Mouse (Mus musculus): Measurements from ENCODE around the gene Foxj3. TPM values are rescaled to one million over a fixed set of nuclear protein-coding genes. Genes with fewer than 3 reads are reported as not detected.

The Foxj3 gene
- total RNA-seq, 2 experiments from 2014 or later = 69.6 to 72.2 TPM

DNA sequence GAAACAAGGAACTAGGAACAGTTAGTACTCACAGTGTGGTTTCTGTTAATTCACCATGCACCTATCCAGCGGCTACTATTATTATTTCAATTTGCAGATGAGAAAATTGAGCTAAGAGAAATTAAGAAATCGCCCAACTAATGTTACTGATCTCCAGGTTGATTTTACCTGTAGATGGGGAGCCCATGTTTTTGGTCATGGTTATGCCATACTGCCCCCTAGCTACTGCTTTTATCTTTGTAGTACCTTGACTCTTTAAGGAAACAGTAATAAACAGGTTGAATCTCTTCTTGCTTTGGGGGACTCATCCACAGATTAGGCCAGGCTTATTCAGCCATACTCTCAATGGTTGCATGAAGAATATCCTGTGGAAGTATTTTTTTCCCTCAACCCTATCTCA is 5.0 kb upstream of the Foxj3 start:
- TF ChIP-seq CTCF (IDR thresholded peaks at IDR 0.05) = peak; percentile 58
- no peak overlapping the region for H3K27ac ChIP-seq
- H3K4me3 ChIP-seq = no peak overlapping the region
- intact Hi-C loops (cut with DNase I) = loop anchor here (10.0 kb wide), 1 partner anchor 237 kb away; the partner anchor contains the start of gene Ybx1
- DNase-seq (ENCODE audit: extremely low spot score in 1 of 2, low spot score in 2 of 2) = no peak

DNA sequence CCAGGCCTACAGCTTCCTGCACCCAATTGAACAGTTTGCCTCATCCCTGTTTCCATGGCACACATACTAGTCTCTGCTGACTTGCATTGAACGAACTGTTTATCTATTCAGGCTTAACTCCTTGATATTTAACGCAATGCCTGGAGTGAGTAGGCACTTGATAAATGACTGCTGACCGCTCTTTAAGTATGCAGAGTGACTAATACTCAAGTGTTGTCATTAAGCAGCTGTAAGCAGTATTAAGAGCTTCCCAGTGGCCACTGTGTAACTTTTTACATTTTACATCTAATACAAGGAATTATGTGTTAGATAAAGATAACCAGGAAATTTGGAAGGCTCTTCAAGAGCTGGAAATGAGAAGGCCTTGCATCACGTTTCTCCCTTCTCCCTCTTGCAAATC is 1.7 kb upstream of the Foxj3 start:
- Histone ChIP-seq H3K4me3 (no peak overlapping the region), H3K27ac (no peak overlapping the region)
- intact Hi-C loops (cut with DNase I) = loop anchor here (5.0 to 10.0 kb wide), 2 partner anchors 240 to 293 kb away; partner anchors contain the start of gene Ybx1
- DNase-seq (ENCODE audit: extremely low spot score in 1 of 2, low spot score in 2 of 2) = no peak
- TF ChIP-seq CTCF (IDR thresholded peaks at IDR 0.05) = no peak

DNA sequence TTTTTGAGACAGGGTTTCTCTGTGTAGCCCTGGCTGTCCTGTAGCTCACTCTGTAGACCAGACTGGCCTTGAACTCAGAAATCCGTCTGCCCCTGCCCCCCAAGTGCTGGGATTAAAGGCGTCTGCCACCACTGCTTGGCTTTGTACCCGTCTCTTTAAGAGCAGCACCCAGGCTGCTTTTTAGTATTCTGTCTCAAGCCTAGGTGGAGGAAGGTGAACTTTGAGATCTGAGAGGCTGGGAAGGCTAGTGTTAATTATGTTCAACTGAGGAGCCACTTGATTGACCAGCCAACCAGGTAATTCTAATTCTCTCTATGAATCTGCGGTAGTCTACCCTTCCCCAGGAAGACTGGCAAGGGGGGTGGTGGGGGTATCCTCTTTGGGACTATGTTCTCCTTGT is 632 bp downstream of the Foxj3 start:
- no peak for TF ChIP-seq CTCF (IDR thresholded peaks at IDR 0.05)
- Histone ChIP-seq H3K4me3 (no peak overlapping the region), H3K27ac (no peak overlapping the region)
- DNase-seq (ENCODE audit: extremely low spot score in 1 of 2, low spot score in 2 of 2) = no peak
- intact Hi-C loops (cut with DNase I) = loop anchor here (5.0 to 10.0 kb wide), 2 partner anchors 243 to 295 kb away; partner anchors contain the start of gene Ybx1

DNA sequence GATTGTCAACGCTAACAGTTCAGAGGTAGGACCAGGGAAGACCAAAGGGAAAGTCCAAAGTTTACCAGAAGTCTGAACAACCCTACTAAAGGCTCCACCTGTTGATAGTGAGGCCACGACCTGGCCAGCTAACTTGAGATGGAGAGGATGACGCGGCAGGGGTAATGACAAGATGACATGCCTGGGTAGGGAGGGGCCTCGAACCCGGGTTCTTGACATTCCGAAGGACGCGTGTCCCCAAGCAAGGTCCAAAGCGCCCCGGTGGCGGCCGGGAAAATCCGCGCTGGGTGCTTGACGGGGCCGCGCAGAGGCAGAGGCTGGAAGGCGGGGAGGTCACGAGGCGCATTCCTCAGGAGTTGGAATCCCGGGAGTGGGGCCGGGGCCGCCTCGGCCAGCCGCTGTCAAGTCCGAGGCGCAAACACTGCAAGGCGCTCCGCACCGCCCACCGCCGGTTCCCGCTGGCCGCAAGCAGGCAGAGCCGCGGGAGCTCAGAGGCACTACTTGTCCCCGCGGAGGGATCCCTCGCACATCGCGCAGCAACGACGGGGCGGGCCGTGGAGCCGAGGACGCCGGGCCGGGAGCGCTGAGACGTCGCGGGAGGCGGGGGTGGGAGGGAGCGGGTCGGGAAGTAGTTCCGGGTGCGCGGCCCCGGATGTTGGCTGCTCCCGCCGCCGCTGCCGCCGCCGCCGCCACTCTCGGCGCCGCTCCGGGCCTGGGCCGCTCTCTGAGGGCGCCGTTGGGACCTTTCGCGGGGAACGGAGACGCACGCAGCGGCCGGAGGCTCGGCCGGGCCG is 2.4 kb downstream of the Foxj3 start, which contains the start of gene Frg2f1:
Frg2f1 (minus strand) TSS at position 499 of the 794 bp plus-strand sequence.
- Histone ChIP-seq H3K4me3 (peak within 1 kb of the TSS; percentile 93), H3K27ac (peak within 1 kb of the TSS; percentile 99)
- intact Hi-C loops (cut with DNase I) = loop anchor here (2.0 to 10.0 kb wide), 5 partner anchors 46 to 297 kb away; partner anchors contain the start of genes Ppcs, Rimkla, Ybx1 and Zmynd12
- no peak for TF ChIP-seq CTCF (IDR thresholded peaks at IDR 0.05)
- DNase-seq (ENCODE audit: extremely low spot score in 1 of 2, low spot score in 2 of 2) = peak; percentile 95 to 97

DNA sequence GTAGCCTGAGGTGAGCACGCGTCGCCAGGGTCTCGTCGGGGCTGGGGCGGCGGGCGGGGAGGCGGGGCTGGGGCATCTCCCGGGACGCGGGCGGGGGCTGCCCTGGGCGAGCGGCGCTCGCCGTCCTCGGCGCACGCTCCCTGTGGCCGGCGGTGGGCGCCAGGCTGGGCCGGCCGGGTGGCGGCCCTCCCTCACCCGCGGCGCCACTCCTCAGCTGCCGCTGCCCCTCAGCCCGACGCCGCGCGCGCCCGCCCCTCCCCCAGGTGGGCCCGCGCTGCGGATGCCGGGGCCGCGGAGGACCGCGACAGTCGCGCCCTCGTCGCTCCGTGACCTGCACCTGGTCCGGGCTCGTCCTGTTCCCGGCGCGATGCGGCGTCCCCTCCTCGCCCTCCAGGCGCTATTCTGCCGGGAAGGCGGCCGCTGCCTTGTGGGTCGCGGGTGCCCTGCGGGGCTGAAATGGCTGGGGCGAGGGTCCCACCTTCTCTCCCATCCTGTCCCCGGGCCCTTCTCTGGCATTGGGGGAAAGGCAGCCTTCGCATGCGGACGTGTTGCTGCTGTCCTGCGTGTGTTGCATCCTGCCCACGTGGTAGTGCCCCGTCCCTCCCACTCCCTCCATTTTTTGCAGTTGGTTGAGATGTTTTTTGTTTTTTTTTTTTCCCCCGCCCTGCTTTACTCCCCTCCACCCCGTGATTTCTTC is 3.2 kb downstream of the Foxj3 start:
- DNase-seq (ENCODE audit: extremely low spot score in 1 of 2, low spot score in 2 of 2) = peak; percentile 31 to 50
- H3K27ac ChIP-seq = peak overlapping the region; percentile 99
- H3K4me3 ChIP-seq = peak overlapping the region; percentile 93
- no peak for TF ChIP-seq CTCF (IDR thresholded peaks at IDR 0.05)
- intact Hi-C loops (cut with DNase I) = loop anchor here (2.0 to 10.0 kb wide), 5 partner anchors 47 to 298 kb away; partner anchors contain the start of genes Ppcs, Rimkla, Ybx1 and Zmynd12

DNA sequence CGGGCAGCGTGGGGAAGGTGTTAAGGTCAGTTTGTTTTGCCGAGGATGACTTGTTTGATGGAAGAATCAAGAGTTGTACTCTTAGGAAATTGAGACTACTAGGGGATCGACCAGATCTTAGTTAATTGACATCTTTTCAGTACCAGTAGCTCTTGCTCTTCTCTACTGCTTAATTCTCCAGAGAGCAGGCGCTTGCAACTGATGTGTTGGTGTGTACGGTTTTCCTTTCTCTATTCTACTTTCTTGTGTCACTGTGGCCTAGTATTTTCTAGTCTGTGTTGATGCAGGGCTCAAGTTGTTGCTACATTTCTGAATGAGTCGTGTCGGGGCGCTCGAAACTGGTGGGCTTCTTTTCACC is 3.7 kb downstream of the Foxj3 start:
- TF ChIP-seq CTCF (IDR thresholded peaks at IDR 0.05) = no peak
- Histone ChIP-seq H3K4me3 (peak overlapping the region; percentile 93), H3K27ac (peak overlapping the region; percentile 91)
- DNase-seq (ENCODE audit: extremely low spot score in 1 of 2, low spot score in 2 of 2) = no peak
- intact Hi-C loops (cut with DNase I) = no loop called here

DNA sequence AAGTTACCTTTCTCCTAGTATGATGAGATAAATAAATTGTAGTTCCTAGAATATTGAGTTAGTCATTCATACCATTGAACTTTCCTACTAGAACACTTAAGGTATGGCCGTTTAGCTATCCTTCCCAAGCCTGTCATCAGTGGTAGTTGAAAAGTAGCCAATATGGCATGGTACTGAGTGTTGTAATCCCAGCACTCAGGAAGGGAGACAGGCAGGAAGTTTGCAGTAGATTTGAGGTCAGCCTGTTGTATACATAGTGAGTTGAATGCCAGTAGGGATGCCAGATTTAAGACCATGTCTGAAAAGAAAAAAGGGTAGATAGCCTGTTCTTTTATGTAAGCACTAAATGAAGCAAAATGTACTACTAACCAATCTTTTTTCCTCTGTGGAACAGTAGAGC is 14.1 kb downstream of the Foxj3 start:
- no peak overlapping the region for H3K27ac ChIP-seq
- TF ChIP-seq CTCF (IDR thresholded peaks at IDR 0.05) = no peak
- H3K4me3 ChIP-seq = no peak overlapping the region
- DNase-seq (ENCODE audit: extremely low spot score in 1 of 2, low spot score in 2 of 2) = no peak
- intact Hi-C loops (cut with DNase I) = no loop called here

DNA sequence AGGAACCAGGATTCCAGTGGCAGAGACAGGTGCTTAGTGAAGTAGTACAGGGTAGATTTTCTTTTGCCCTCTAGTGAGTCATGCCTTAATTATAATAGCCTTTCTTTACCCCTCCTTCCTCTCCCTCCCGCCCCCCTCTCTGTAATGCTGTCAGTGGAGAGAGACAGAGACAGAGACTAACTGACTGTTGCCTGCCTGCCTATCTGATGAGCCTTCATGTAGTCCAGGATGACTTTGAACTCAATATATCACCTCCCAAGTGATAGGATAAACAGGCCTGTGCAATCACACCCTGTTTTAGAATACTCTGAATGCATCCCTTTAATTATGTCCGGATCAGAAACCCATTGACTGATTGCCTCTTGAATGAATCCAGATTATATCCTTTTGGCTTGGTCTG is 18.7 kb downstream of the Foxj3 start:
- TF ChIP-seq CTCF (IDR thresholded peaks at IDR 0.05) = no peak
- intact Hi-C loops (cut with DNase I) = no loop called here

DNA sequence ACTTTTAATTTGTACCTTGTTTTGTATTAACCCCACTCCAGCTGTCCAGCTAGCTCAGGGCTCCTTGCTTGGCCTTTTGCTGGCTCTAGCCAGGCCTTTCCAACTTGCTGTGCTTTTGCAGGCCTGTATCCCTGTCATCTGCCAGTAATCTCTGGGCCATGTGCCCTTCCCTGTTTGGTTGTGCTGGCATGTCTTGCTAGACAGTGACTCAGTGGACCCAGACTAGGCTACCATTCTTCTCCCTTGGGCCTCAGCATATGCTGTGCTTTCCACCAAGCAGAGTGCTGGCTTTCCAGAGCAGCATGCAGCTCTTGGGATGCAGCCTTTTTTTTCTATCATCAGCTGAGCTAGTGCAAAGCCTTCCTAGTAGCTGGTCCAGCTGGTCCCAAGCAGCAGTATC is 26.3 kb downstream of the Foxj3 start:
- intact Hi-C loops (cut with DNase I) = no loop called here
- H3K27ac ChIP-seq = no peak overlapping the region
- DNase-seq (ENCODE audit: extremely low spot score in 1 of 2, low spot score in 2 of 2) = no peak

More for the DNA sequence above, 18.7 kb downstream of the Foxj3 start:
- no peak overlapping the region for H3K4me3 ChIP-seq
- H3K27ac ChIP-seq = no peak overlapping the region
- no peak for DNase-seq (ENCODE audit: extremely low spot score in 1 of 2, low spot score in 2 of 2)

DNA sequence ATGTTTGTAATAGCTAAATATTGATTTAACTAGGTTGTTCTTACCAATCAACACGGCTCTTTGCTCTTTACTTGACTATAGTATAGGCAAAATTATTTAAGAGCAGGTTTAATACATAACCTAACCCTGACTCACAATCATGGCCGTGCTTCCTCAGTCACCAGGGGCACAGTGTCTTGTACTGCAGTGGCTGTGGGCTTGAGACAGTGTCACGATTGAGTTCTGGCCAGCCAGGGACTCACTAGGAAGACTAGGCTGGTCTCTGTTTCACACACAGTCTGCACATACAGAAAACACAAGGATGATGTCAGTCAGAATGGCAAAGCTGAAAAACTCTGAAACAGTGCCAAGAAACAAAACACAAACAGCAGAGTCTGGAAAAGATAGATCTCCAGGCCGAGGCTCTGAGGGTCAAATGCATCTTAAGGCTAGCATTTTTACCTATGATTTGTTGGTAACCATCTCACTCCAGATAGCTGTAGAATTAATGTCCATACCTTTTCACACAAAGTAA is 29.6 kb downstream of the Foxj3 start:
- DNase-seq (ENCODE audit: extremely low spot score in 1 of 2, low spot score in 2 of 2) = no peak
- TF ChIP-seq CTCF (IDR thresholded peaks at IDR 0.05) = no peak
- no peak overlapping the region for H3K4me3 ChIP-seq
- H3K27ac ChIP-seq = no peak overlapping the region
- intact Hi-C loops (cut with DNase I) = no loop called here

More for the DNA sequence above, 26.3 kb downstream of the Foxj3 start:
- no peak for TF ChIP-seq CTCF (IDR thresholded peaks at IDR 0.05)
- H3K4me3 ChIP-seq = no peak overlapping the region

DNA sequence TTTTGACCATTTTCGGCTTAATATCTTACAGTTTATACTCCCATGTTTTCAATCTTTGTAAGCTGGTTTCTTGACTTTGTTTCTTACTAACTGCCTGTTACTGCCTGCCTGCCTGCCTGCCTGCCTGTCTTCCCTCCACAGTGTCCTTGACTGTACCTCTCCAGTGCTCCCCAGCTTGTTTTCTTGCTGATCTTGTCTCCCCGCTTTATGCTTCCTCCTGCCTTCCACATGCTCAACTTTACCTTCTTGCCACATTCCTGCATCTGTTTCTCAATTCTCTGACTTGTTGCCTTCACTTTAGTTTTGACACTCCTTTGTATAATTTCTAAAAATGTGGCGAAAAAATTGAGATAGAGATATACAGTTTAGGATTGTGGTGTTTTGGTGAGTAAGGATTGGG is 35.9 kb downstream of the Foxj3 start:
- H3K27ac ChIP-seq = no peak overlapping the region
- H3K4me3 ChIP-seq = no peak overlapping the region
- intact Hi-C loops (cut with DNase I) = no loop called here
- no peak for TF ChIP-seq CTCF (IDR thresholded peaks at IDR 0.05)
- no peak for DNase-seq (ENCODE audit: extremely low spot score in 1 of 2, low spot score in 2 of 2)

DNA sequence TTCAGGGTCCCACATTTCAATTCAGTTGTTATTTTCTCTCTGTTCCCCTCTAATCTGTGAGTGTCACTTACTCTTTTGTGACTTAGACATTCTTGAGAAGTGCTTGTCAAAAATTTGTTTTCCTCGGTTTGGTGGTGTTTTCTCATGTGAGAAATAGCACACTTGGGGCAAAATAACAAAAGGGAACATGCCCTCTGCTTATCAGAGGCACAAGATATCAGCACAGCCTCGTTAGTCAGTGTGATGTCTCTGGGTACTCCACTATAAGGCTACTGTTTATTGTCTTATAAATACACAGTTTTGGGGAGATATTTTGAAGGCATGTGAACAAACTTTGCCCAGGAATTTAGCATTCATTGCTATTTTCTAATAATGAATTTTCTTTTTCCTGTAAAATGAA is 37.7 kb downstream of the Foxj3 start:
- no peak for DNase-seq (ENCODE audit: extremely low spot score in 1 of 2, low spot score in 2 of 2)
- intact Hi-C loops (cut with DNase I) = no loop called here

More for the DNA sequence above, 37.7 kb downstream of the Foxj3 start:
- no peak for TF ChIP-seq CTCF (IDR thresholded peaks at IDR 0.05)
- Histone ChIP-seq H3K4me3 (no peak overlapping the region), H3K27ac (no peak overlapping the region)
